Mouse (Mus musculus): ENCODE data around the gene Cdc34b. TPM values are rescaled to one million over a fixed set of nuclear protein-coding genes. Genes with fewer than 3 reads are reported as not detected.

Cdc34b gene
- polyA plus RNA-seq, 2 experiments = 0.08 TPM; not detected in 1

DNA sequence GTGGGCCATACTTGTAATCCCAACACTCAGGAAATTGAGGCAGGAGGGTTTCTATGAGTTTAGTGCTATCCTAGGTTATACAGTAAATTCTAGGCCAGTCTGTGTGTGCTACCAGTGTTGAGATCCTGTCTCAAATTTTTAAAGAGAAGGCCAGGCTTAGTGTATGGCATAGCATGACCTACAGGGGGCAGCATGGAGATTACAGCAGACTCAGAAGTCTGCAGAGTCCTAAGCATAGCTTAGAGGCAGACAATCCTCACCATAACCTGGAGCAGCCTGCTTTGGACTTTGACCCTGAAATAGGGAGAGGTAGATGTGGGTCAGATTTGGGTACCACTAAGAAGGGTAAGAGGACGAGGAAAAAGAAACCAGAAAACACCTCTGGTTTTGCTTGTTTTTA lies 32.3 kb downstream of the Cdc34b start:
- H3K36me3 ChIP-seq (ENCODE audit: control insufficient read depth, insufficient read depth, low read length) = no peaks in the 10 kb centered on the region
- WGBS = 71% methylated on average over 1 of the region's 1 CpGs
- H3K4me1 ChIP-seq (ENCODE audit: control insufficient read depth, insufficient read depth, low read length) = no peaks in the 10 kb centered on the region
- H3K4me2 ChIP-seq (replicated peaks; ENCODE audit: low read depth, low read length, severe bottlenecking) = no peak overlapping the region
- H3K4me3 ChIP-seq (replicated peaks; ENCODE audit: low read length) = no peak overlapping the region
- H3K9me3 ChIP-seq (ENCODE audit: control insufficient read depth, low read length) = no peaks in the 10 kb centered on the region
- no peak for TF ChIP-seq POLR2A (IDR thresholded peaks at IDR 0.05; ENCODE audit: borderline replicate concordance, extremely low read depth, insufficient read depth, insufficient read length)
- H3K27ac ChIP-seq (replicated peaks; ENCODE audit: low read depth, low read length) = no peak overlapping the region
- no peak overlapping the region for H3K9ac ChIP-seq (ENCODE audit: low read depth, low read length, severe bottlenecking)
- ATAC-seq (ENCODE audit: low FRiP score, low read depth) (no peak), DNase-seq (ENCODE audit: low spot score) (no peak)
- H3K27me3 ChIP-seq (ENCODE audit: control insufficient read depth, insufficient read depth, low read length) = no peaks in the 10 kb centered on the region

DNA sequence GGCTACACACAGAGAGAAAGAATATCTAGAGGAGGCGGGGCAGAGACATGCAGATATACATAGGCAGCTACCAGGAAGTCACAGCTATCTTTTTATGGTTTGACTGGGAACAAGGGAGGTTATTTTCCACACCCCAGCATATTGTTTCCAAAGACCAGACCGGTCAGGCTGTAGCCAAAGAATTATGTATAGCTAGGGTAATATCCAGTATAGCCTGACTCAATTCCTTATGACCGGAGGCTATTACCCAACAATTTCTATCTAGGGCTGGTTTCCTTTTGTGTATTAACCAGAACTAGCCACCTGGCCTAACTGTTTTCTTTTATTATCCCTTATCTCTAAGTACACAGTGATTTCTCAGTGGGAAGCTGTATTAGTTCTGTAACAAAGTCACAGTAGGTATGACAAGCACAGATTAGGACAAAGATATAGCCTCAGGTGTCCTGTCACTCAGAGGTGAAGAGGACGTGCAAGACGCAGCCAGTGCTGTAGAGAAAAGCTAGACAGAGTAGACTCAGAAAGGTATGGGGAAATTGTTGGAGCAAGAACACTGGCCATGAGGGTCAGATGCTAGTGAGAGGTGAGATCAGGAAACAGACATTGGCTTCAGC lies 33.4 kb downstream of the Cdc34b start:
- no peak overlapping the region for H3K27ac ChIP-seq (replicated peaks; ENCODE audit: low read depth, low read length)
- H3K9ac ChIP-seq (ENCODE audit: low read depth, low read length, severe bottlenecking) = no peak overlapping the region
- no peak overlapping the region for H3K4me3 ChIP-seq (replicated peaks; ENCODE audit: low read length)
- ATAC-seq (ENCODE audit: low FRiP score, low read depth) (no peak), DNase-seq (ENCODE audit: low spot score) (no peak)
- WGBS = 83% methylated on average over 5 of the region's 5 CpGs
- H3K9me3 ChIP-seq (ENCODE audit: control insufficient read depth, low read length) = no peaks in the 10 kb centered on the region
- H3K4me1 ChIP-seq (ENCODE audit: control insufficient read depth, insufficient read depth, low read length) = no peaks in the 10 kb centered on the region
- no peaks in the 10 kb centered on the region for H3K36me3 ChIP-seq (ENCODE audit: control insufficient read depth, insufficient read depth, low read length)
- no peak for TF ChIP-seq POLR2A (IDR thresholded peaks at IDR 0.05; ENCODE audit: borderline replicate concordance, extremely low read depth, insufficient read depth, insufficient read length)
- no peaks in the 10 kb centered on the region for H3K27me3 ChIP-seq (ENCODE audit: control insufficient read depth, insufficient read depth, low read length)
- H3K4me2 ChIP-seq (replicated peaks; ENCODE audit: low read depth, low read length, severe bottlenecking) = no peak overlapping the region

DNA sequence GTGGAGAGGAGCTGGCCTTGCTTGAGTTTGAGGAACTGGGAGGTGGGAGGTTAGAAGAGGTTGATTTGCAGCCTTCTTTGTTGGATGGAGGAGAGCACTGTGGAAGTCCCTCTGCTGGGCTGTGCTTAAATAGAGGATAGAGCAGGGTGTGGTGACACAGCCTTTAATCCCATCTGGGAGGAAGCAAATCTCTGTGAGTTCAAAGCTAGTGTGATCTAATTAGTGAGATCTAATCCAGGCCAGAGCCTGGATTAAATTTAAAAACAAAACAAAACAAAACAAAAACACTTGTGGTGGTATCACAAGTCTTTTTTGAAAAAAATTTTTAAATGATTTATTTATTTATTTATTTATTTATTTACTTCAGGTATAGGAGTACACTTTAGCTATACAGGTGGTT lies 41.0 kb downstream of the Cdc34b start, which contains the start of gene Tmem92:
TSS of gene Tmem92 (minus strand) at position 101 of the 400 bp plus-strand sequence.
- no peak for DNase-seq (ENCODE audit: low spot score)
- H3K27me3 ChIP-seq (ENCODE audit: control insufficient read depth, insufficient read depth, low read length) = no peaks in the 10 kb centered on the region
- no peak for ATAC-seq (ENCODE audit: low FRiP score, low read depth)
- H3K27ac ChIP-seq (replicated peaks; ENCODE audit: low read depth, low read length) = no peak within 1 kb of the TSS
- H3K4me1 ChIP-seq (ENCODE audit: control insufficient read depth, insufficient read depth, low read length) = no peaks in the 10 kb centered on the region
- no peaks in the 10 kb centered on the region for H3K36me3 ChIP-seq (ENCODE audit: control insufficient read depth, insufficient read depth, low read length)
- H3K4me3 ChIP-seq (replicated peaks; ENCODE audit: low read length) = no peak within 1 kb of the TSS
- no peak within 1 kb of the TSS for H3K9ac ChIP-seq (ENCODE audit: low read depth, low read length, severe bottlenecking)
- H3K4me2 ChIP-seq (replicated peaks; ENCODE audit: low read depth, low read length, severe bottlenecking) = no peak within 1 kb of the TSS
- no peaks in the 10 kb centered on the region for H3K9me3 ChIP-seq (ENCODE audit: control insufficient read depth, low read length)
- TF ChIP-seq POLR2A (IDR thresholded peaks at IDR 0.05; ENCODE audit: borderline replicate concordance, extremely low read depth, insufficient read depth, insufficient read length) = no peak

DNA sequence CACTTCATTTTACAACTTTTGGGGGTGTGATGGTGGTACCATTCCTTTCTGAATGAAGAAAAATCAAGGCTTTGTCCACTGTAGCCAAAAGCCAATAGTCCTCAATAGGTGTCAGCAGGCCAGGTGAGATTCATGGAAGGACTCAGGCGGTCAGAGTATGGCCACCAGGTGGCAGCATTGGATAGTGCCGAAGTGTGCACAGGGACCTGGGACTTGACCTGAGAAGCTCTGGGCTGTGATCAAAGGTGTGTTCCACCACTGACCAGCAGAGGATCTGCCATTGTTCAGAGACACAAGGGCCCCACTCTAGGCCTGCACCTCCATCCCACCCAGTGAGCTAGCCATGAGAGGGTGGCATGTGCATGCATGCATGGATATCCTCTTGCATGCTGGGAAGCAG lies 43.7 kb downstream of the Cdc34b start:
- no peak for ATAC-seq (ENCODE audit: low FRiP score, low read depth)
- Histone ChIP-seq H3K27me3 (ENCODE audit: control insufficient read depth, insufficient read depth, low read length) (no peaks in the 10 kb centered on the region), H3K27ac (replicated peaks; ENCODE audit: low read depth, low read length) (no peak overlapping the region), H3K36me3 (ENCODE audit: control insufficient read depth, insufficient read depth, low read length) (no peaks in the 10 kb centered on the region), H3K4me3 (replicated peaks; ENCODE audit: low read length) (no peak overlapping the region), H3K9ac (ENCODE audit: low read depth, low read length, severe bottlenecking) (no peak overlapping the region), H3K4me1 (ENCODE audit: control insufficient read depth, insufficient read depth, low read length) (no peaks in the 10 kb centered on the region), H3K9me3 (ENCODE audit: control insufficient read depth, low read length) (no peaks in the 10 kb centered on the region), H3K4me2 (replicated peaks; ENCODE audit: low read depth, low read length, severe bottlenecking) (no peak overlapping the region)
- peak; percentile 55 for DNase-seq (ENCODE audit: low spot score)
- 5% methylated on average over 2 of the region's 2 CpGs for WGBS
- TF ChIP-seq POLR2A (IDR thresholded peaks at IDR 0.05; ENCODE audit: borderline replicate concordance, extremely low read depth, insufficient read depth, insufficient read length) = no peak

DNA sequence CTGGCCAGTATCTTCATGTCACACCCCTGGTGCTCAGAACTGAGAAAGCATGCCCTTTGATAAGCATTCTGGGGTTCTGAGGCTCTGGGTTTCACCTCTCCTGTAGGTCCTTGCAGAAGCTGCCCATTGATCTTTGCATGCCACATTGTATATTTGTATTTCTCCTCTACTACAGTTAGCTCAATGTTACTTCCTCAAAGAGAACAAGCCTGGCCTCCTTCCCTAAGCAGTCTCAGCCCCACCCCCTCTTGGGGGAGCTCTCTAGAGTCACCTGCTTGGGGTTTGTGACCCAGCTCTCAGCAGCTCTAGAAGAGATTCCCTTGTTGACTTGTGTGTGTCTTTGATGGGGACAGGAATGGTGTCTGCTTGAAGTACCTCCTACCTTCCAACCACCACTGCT lies 50.1 kb downstream of the Cdc34b start:
- Histone ChIP-seq H3K27me3 (ENCODE audit: control insufficient read depth, insufficient read depth, low read length) (no peaks in the 10 kb centered on the region), H3K9me3 (ENCODE audit: control insufficient read depth, low read length) (no peaks in the 10 kb centered on the region), H3K36me3 (ENCODE audit: control insufficient read depth, insufficient read depth, low read length) (no peaks in the 10 kb centered on the region), H3K4me2 (replicated peaks; ENCODE audit: low read depth, low read length, severe bottlenecking) (no peak overlapping the region), H3K4me1 (ENCODE audit: control insufficient read depth, insufficient read depth, low read length) (no peaks in the 10 kb centered on the region), H3K27ac (replicated peaks; ENCODE audit: low read depth, low read length) (no peak overlapping the region), H3K4me3 (replicated peaks; ENCODE audit: low read length) (no peak overlapping the region), H3K9ac (ENCODE audit: low read depth, low read length, severe bottlenecking) (no peak overlapping the region)
- ATAC-seq (ENCODE audit: low FRiP score, low read depth) = no peak
- DNase-seq (ENCODE audit: low spot score) = no peak
- no peak for TF ChIP-seq POLR2A (IDR thresholded peaks at IDR 0.05; ENCODE audit: borderline replicate concordance, extremely low read depth, insufficient read depth, insufficient read length)

Other genes starting within 250 kb of the Cdc34b start
- gene Epn3, start 241.8 kb upstream of the Cdc34b start, polyA plus RNA-seq (2012; rRNA removed) = 3.0 and 3.6 TPM in 2 replicates
- gene Epn3, start 241.8 kb upstream of the Cdc34b start, polyA plus RNA-seq (2014; fragmentation: Nextera tagmentation; extraction: Ambion mirVana) = 3.5 and 4.3 TPM in 2 replicates
- 2.5 and 2.6 TPM in 2 replicates for gene Mycbpap, start 220.0 kb upstream of the Cdc34b start, polyA plus RNA-seq (2012; rRNA removed)
- 1.2 and 1.5 TPM in 2 replicates for gene Mycbpap, start 220.0 kb upstream of the Cdc34b start, polyA plus RNA-seq (2014; fragmentation: Nextera tagmentation; extraction: Ambion mirVana)
- 11.5 and 12.9 TPM in 2 replicates for gene Rsad1, start 192.5 kb upstream of the Cdc34b start, polyA plus RNA-seq (2012; rRNA removed)
- 2.2 and 3.9 TPM in 2 replicates for gene Rsad1, start 192.5 kb upstream of the Cdc34b start, polyA plus RNA-seq (2014; fragmentation: Nextera tagmentation; extraction: Ambion mirVana)
- gene Chad, start 176.7 kb upstream of the Cdc34b start, polyA plus RNA-seq (2012; rRNA removed) = 29.5 and 47.5 TPM in 2 replicates
- gene Chad, start 176.7 kb upstream of the Cdc34b start, polyA plus RNA-seq (2014; fragmentation: Nextera tagmentation; extraction: Ambion mirVana) = 17.0 and 18.2 TPM in 2 replicates
- 36.3 and 43.2 TPM in 2 replicates for gene Acsf2, start 139.9 kb upstream of the Cdc34b start, polyA plus RNA-seq (2012; rRNA removed)
- 9.5 and 10.7 TPM in 2 replicates for gene Acsf2, start 139.9 kb upstream of the Cdc34b start, polyA plus RNA-seq (2014; fragmentation: Nextera tagmentation; extraction: Ambion mirVana)
- gene Lrrc59, start 112.0 kb upstream of the Cdc34b start, polyA plus RNA-seq (2012; rRNA removed) = 149 TPM in 2 replicates
- gene Lrrc59, start 112.0 kb upstream of the Cdc34b start, polyA plus RNA-seq (2014; fragmentation: Nextera tagmentation; extraction: Ambion mirVana) = 197 and 200 TPM in 2 replicates
- gene Mrpl27, start 88.0 kb upstream of the Cdc34b start, polyA plus RNA-seq (2012; rRNA removed) = 79.4 and 113 TPM in 2 replicates
- gene Mrpl27, start 88.0 kb upstream of the Cdc34b start, polyA plus RNA-seq (2014; fragmentation: Nextera tagmentation; extraction: Ambion mirVana) = 113 and 126 TPM in 2 replicates
- gene Eme1, start 87.8 kb upstream of the Cdc34b start, polyA plus RNA-seq (2012; rRNA removed) = 18.9 and 19.5 TPM in 2 replicates
- gene Eme1, start 87.8 kb upstream of the Cdc34b start, polyA plus RNA-seq (2014; fragmentation: Nextera tagmentation; extraction: Ambion mirVana) = 16.5 and 19.4 TPM in 2 replicates
- gene Xylt2, start 64.3 kb upstream of the Cdc34b start, polyA plus RNA-seq (2012; rRNA removed) = 40.0 and 52.7 TPM in 2 replicates
- 27.4 and 28.6 TPM in 2 replicates for gene Xylt2, start 64.3 kb upstream of the Cdc34b start, polyA plus RNA-seq (2014; fragmentation: Nextera tagmentation; extraction: Ambion mirVana)
- 0.06 and 0.14 TPM in 2 replicates for gene Gm11541, start 37.3 kb upstream of the Cdc34b start, polyA plus RNA-seq (2012; rRNA removed)
- 0.19 and 0.22 TPM in 2 replicates for gene Gm11541, start 37.3 kb upstream of the Cdc34b start, polyA plus RNA-seq (2014; fragmentation: Nextera tagmentation; extraction: Ambion mirVana)
- gene Tmem92, start 40.9 kb downstream of the Cdc34b start, polyA plus RNA-seq (2012; rRNA removed) = not detected in 2 replicates
- not detected in 2 replicates for gene Tmem92, start 40.9 kb downstream of the Cdc34b start, polyA plus RNA-seq (2014; fragmentation: Nextera tagmentation; extraction: Ambion mirVana)
- gene Col1a1, start 194.4 kb downstream of the Cdc34b start, polyA plus RNA-seq (2012; rRNA removed) = 1,421 and 1,570 TPM in 2 replicates
- 2,528 and 2,873 TPM in 2 replicates for gene Col1a1, start 194.4 kb downstream of the Cdc34b start, polyA plus RNA-seq (2014; fragmentation: Nextera tagmentation; extraction: Ambion mirVana)
- 0.41 and 0.58 TPM in 2 replicates for gene Hils1, start 225.8 kb downstream of the Cdc34b start, polyA plus RNA-seq (2012; rRNA removed)
- 0.29 TPM in 1 of 2 replicates, not detected in the other for gene Hils1, start 225.8 kb downstream of the Cdc34b start, polyA plus RNA-seq (2014; fragmentation: Nextera tagmentation; extraction: Ambion mirVana)
- gene Sgca, start 234.5 kb downstream of the Cdc34b start, polyA plus RNA-seq (2012; rRNA removed) = 19.4 and 32.9 TPM in 2 replicates
- 9.1 and 10.2 TPM in 2 replicates for gene Sgca, start 234.5 kb downstream of the Cdc34b start, polyA plus RNA-seq (2014; fragmentation: Nextera tagmentation; extraction: Ambion mirVana)
- 32.8 and 34.6 TPM in 2 replicates for gene Ppp1r9b, start 249.3 kb downstream of the Cdc34b start, polyA plus RNA-seq (2012; rRNA removed)
- 17.3 and 17.9 TPM in 2 replicates for gene Ppp1r9b, start 249.3 kb downstream of the Cdc34b start, polyA plus RNA-seq (2014; fragmentation: Nextera tagmentation; extraction: Ambion mirVana)

Measured in limb, embryonic 14.5 days (tissue).